Mouse (Mus musculus) frontal cortex, postnatal 10 days (tissue): ENCODE data around the gene Clec3b.
A peak's percentile ranks its signal among the peaks of the same experiment; 100 is the strongest.

Source experiments
- DNase-seq, 2 experiments: peaks; one replicate each; pipeline ENCODE4 v3.0.0; 2022; ENCODE audit warnings: low spot score in 2 of 2, mixed read lengths in 1 of 2

Gene Clec3b

DNA sequence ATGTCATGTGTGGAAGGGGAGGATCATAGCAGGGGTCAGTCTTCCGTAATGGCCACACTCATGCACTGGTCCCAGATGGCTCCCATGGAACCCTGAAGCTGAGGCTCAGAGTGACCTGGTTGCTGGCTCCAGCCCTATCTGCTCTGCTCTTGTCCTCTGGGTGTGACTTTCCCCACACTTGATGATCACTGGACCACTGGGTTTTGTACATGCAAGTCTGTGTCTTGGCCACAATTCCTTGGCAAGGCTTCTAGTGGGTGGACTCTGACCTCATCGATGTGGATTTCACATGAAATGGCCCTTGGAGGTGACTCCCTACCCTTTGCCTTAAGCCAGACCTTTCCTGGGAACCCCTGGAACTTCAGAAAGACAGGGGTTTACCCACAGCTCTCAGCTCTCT lies 2.4 kb downstream of the Clec3b start:
- DNase-seq: no peak

DNA sequence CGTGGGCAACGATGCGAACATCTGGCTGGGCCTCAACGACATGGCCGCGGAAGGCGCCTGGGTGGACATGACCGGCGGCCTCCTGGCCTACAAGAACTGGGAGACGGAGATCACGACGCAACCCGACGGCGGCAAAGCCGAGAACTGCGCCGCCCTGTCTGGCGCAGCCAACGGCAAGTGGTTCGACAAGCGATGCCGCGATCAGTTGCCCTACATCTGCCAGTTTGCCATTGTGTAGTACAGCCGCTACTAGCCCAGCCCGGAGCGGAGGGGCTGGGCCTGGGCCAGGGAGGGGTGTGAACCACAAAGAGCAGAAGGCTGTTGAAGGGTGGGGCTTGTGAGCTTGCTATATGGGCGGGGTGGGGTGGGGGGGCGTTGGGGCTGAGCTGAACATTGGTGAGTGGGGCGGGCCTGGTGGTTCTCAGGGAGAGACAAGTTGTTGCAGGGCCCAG lies 6.2 kb downstream of the Clec3b start:
- DNase-seq: peak; percentile 44 to 45

- no peak for DNase-seq
Measured at GRCm38 (mm10) chr9:123157699-123158098, 7.0 kb downstream of the Clec3b start.

- no peak for DNase-seq
Measured at GRCm38 (mm10) chr9:123158125-123158836, 7.5 kb downstream of the Clec3b start.

DNA sequence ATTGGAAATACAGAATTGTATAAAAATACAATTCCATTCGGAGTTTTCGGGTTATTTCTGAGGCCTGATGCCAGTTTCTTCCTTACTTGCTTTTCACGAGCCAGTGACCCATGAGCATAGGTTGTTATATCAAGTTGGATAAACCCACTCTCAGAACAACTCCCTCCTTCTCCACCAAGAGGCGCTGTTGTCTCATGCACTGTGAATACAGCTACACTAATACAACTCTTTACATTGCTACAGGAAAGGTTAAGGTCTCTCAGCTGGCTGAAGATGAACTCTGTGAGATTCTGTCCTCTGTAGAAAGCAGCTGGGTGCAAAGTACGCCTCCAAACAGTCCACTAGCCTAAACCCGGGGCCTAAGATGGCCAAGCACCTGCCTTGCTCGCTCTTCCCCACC lies 8.6 kb downstream of the Clec3b start:
- peak; percentile 50 to 75 for DNase-seq

DNA sequence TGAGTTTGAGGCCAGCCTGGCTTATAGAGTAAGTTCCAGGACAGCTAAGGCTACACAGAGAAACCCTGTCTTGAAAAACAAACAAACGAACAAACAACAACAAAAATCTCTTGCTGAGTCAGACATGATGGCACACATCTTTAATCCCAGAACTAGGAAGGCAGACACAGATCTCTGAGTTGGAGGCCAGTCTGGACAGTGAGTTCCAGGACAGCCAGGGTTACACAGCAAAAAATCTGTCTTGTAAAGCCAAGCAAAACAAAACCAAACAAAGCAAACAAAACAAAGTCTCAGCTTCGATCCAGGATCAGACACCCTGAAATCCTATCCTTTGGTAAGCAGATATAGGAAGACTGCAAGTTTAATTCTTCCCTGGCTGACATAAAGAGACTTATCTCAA lies 11.0 kb downstream of the Clec3b start:
- DNase-seq: no peak

DNA sequence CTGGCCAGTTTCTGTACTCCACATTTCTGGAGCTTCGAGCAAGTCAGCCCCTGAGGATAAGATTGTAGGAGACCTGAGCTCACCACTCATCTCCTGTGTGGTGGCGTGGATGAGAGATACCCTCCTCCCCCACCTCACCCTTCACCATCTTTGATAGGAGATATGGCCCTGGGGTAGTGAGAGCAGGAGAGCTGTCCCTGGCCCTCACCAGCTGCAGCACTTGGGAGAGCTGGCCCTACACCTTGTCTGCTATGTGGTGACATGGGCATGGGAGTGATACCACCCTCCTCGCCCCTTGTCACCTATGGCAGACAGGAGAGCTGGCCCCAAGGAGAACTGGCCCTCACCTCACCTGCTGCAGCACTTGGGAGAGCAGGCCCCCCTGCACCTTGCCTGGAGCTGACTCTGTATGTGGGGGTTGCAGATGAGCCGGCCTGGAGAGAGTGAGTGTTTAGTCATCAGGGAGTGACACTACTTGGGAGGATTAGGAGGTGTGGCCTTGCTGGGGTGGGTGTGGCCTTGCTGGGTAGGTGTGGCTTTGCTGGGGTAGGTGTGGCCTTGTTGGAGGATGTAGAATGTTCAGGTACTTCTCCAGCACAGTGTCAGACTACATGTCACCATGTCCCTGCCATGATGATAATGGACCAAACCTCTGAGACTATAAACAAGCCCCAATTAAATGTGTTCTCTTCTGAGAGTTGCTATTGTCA lies 12.4 kb downstream of the Clec3b start:
- no peak for DNase-seq

- DNase-seq: no peak
Measured at GRCm38 (mm10) chr9:123165781-123166443, 15.2 kb downstream of the Clec3b start.

GRCm38 (mm10) chr9:123173760-123174159 lies 23.0 kb downstream of the Clec3b start:
- no peak for DNase-seq

DNA sequence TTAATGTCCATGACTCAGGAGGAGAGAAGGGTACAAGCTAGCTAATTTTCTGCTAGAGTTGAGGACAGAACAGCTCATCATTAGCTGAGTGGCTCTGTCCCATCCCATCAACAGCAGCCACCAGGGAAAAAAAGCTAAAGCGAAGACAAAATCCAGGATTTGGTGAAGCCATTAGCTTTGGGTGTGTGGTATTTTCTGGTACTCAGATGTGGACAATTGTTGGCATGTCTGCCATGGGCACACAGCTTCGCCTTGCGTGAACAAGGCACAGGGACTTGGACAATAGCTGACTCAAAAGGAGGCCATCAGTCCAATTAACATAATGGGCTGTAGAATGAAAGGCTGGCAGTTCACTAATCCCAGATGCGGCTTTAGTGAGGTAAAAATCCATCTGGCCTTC lies 23.6 kb downstream of the Clec3b start:
- no peak for DNase-seq

- DNase-seq: no peak
Measured at GRCm38 (mm10) chr9:123177380-123178048, 26.8 kb downstream of the Clec3b start.

- no peak for DNase-seq
Measured at GRCm38 (mm10) chr9:123180003-123180402, 29.3 kb downstream of the Clec3b start.

GRCm38 (mm10) chr9:123183226-123183625 lies 32.5 kb downstream of the Clec3b start:
- no peak for DNase-seq

GRCm38 (mm10) chr9:123185546-123185945 lies 34.8 kb downstream of the Clec3b start:
- no peak for DNase-seq

- DNase-seq: no peak
Measured at GRCm38 (mm10) chr9:123186151-123186550, 35.4 kb downstream of the Clec3b start.

- DNase-seq: no peak
Measured at GRCm38 (mm10) chr9:123187589-123187988, 36.8 kb downstream of the Clec3b start.

DNA sequence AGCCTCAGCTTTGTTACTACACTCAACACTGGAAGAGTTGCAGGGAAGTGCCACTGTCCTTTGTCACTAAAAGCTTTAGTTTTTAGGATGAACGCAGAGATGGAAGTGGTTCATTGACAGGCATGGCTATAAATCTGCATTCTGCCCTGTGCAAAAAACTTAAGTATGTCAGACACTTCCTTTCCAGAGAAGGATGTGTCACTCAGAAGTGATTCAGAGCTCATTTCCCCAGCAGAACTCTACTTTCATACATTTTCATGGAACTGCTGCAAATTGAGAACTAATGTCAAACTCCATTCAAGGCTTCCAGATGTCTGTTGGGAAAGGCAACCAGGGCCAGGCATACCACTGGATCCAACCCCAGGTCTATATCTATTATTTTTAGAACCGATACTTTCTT lies 37.5 kb downstream of the Clec3b start:
- no peak for DNase-seq

DNA sequence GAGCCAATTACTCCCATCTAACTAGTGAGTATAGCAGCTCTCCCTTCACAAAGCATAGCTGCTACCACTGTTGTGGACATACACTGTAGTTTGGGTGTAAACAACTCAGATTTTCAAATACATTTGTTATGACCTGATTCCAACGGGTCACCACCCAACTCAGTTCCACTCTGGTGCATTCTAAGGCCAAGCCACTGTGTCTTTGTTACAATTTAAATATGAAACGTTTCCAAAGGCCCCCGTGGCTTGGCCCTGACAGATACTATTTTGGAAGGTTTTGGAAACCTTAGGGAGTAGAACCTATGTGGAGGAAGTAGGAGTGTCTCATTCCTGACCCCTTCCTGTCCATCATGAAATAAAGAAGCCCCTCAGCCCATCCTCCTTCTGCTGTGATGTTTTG lies 49.4 kb downstream of the Clec3b start:
- DNase-seq: no peak

DNA sequence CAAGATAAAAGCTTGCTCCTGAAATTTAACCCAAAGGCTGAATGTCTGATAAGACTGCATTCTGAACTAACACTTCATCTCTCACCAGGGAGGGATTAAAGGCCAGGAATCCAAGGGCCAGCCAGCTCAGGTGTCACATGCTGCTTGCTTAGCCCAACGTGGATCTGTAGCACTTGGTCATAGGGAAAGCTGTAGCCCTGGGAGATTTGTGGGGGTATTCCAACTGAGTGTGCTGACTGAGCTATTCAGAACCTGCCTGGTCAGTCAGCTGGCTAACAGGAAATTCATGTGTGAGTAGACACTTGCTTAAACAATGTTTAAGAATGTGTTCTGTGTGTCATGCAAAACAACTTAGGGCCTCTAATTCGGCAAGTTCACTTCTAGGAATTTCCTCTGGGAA lies 55.8 kb downstream of the Clec3b start:
- DNase-seq: no peak

DNA sequence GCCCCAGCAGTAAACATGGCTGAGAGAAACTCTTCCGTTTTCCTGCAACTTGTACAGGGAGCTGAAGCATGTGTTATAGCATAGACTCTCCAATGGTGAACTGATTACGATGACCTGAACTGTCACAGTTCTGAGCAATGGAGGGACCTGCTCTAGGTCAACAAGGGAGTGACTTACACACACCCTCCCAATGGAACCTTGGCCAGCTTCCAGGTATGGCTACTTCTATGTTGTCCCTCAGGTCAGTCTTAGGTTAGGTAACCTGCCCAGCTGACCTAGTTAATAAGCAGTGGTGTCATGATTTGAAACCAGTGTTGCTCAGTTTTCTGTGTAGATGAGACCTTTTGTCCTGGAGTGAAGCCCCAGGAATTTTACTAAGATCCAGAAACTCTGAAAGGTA lies 56.2 kb downstream of the Clec3b start:
- DNase-seq: no peak
